Mouse (Mus musculus): ENCODE data around the gene Mrpl30. TPM values are rescaled to one million over a fixed set of nuclear protein-coding genes. Genes with fewer than 3 reads are reported as not detected.
A peak's percentile ranks its signal among the peaks of the same experiment; 100 is the strongest.

Mrpl30 gene
- total and polyA plus RNA-seq, 2 experiments from 2014 or later = 156 to 478 TPM

- H3K4me3 ChIP-seq (ENCODE audit: low read depth, low read length) = peak within 1 kb of the TSS; percentile 58
- no peak for ATAC-seq (ENCODE audit: insufficient read depth, low read depth)
- no peak for DNase-seq (ENCODE audit: low spot score)
- no peaks in the 10 kb centered on the region for H3K36me3 ChIP-seq (replicated peaks; ENCODE audit: control insufficient read depth, insufficient read depth, low read length)
- WGBS = 82% methylated on average over 6 of the region's 6 CpGs
- H3K27ac ChIP-seq (ENCODE audit: low read depth) = peak within 1 kb of the TSS; percentile 92
- TF ChIP-seq CTCF (IDR thresholded peaks at IDR 0.05; ENCODE audit: low read depth) = no peak
- no peak for TF ChIP-seq EP300 (IDR thresholded peaks at IDR 0.05; ENCODE audit: low read depth)
- no peaks in the 10 kb centered on the region for H3K9me3 ChIP-seq (replicated peaks; ENCODE audit: control insufficient read depth, low read length)
- H3K27me3 ChIP-seq (ENCODE audit: control insufficient read depth, insufficient read depth, low read length) = no peaks in the 10 kb centered on the region
- H3K9ac ChIP-seq (replicated peaks; ENCODE audit: low read depth, low read length) = peak within 1 kb of the TSS; percentile 59
- peaks cover 6% of the 10 kb centered on the region; the same call in 1 of the 2 replicates for H3K4me1 ChIP-seq (ENCODE audit: control insufficient read depth, insufficient read depth)
- H3K4me2 ChIP-seq (ENCODE audit: low read depth, low read length) = peak within 1 kb of the TSS; percentile 91
Measured at GRCm38 (mm10) chr1:37866286-37866685, 24.0 kb upstream of the Mrpl30 start, which contains the start of gene Tsga10. TSS of gene Tsga10 (minus strand) at chr1:37866429.

GRCm38 (mm10) chr1:37867056-37867455 lies 23.2 kb upstream of the Mrpl30 start:
- H3K9me3 ChIP-seq (replicated peaks; ENCODE audit: control insufficient read depth, low read length) = no peaks in the 10 kb centered on the region
- no peak overlapping the region for H3K4me2 ChIP-seq (ENCODE audit: low read depth, low read length)
- H3K4me1 ChIP-seq (ENCODE audit: control insufficient read depth, insufficient read depth) = peaks cover 11% of the 10 kb centered on the region; the same call in 1 of the 2 replicates
- 67% methylated on average over 1 of the region's 1 CpGs for WGBS
- TF ChIP-seq CTCF (IDR thresholded peaks at IDR 0.05; ENCODE audit: low read depth) (peak; percentile 63), EP300 (IDR thresholded peaks at IDR 0.05; ENCODE audit: low read depth) (no peak)
- no peak overlapping the region for H3K9ac ChIP-seq (replicated peaks; ENCODE audit: low read depth, low read length)
- ATAC-seq (ENCODE audit: insufficient read depth, low read depth) (no peak), DNase-seq (ENCODE audit: low spot score) (peak; percentile 8)
- no peaks in the 10 kb centered on the region for H3K36me3 ChIP-seq (replicated peaks; ENCODE audit: control insufficient read depth, insufficient read depth, low read length)
- no peak overlapping the region for H3K4me3 ChIP-seq (ENCODE audit: low read depth, low read length)
- H3K27me3 ChIP-seq (ENCODE audit: control insufficient read depth, insufficient read depth, low read length) = no peaks in the 10 kb centered on the region
- no peak overlapping the region for H3K27ac ChIP-seq (ENCODE audit: low read depth)

DNA sequence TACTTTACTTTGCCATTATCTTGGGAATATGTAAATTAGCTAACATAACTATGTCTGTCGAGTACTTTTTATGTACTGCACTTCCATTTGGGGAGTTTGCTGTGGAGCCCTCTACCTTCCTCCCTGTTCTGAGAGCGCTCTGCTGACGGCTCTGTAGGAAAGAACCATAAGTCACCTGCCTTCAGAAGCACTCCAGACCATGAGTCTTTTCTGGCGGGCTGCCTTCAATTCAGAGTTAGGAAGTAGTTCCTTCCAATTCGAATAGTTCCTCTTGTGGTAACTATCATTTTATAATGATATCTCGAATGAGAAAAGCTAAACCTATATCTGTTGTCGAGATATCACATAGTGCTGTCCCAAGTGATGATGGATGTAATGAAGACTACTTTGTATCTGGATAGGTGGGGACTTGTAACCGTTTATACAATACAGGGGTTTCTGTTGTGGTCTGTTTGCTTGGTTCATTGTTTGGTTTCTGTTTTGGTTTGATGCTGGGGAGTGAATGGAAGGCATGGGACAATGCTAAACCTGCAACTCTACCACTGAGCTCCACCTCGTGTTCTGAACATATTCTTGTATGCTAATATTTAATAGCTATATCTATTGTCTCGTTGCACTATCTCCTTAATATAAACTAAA lies 22.5 kb upstream of the Mrpl30 start:
- Histone ChIP-seq H3K4me3 (ENCODE audit: low read depth, low read length) (no peak overlapping the region), H3K9me3 (replicated peaks; ENCODE audit: control insufficient read depth, low read length) (no peaks in the 10 kb centered on the region), H3K9ac (replicated peaks; ENCODE audit: low read depth, low read length) (no peak overlapping the region), H3K4me1 (ENCODE audit: control insufficient read depth, insufficient read depth) (peaks cover 11% of the 10 kb centered on the region; the same call in 1 of the 2 replicates), H3K4me2 (ENCODE audit: low read depth, low read length) (no peak overlapping the region), H3K36me3 (replicated peaks; ENCODE audit: control insufficient read depth, insufficient read depth, low read length) (no peaks in the 10 kb centered on the region), H3K27ac (ENCODE audit: low read depth) (no peak overlapping the region), H3K27me3 (ENCODE audit: control insufficient read depth, insufficient read depth, low read length) (no peaks in the 10 kb centered on the region)
- 58% methylated on average over 10 of the region's 10 CpGs for WGBS
- DNase-seq (ENCODE audit: low spot score) (no peak), ATAC-seq (ENCODE audit: insufficient read depth, low read depth) (no peak)
- no peak for TF ChIP-seq CTCF (IDR thresholded peaks at IDR 0.05; ENCODE audit: low read depth)

- Histone ChIP-seq H3K27ac (ENCODE audit: low read depth) (no peak overlapping the region), H3K9me3 (replicated peaks; ENCODE audit: control insufficient read depth, low read length) (no peaks in the 10 kb centered on the region), H3K4me3 (ENCODE audit: low read depth, low read length) (no peak overlapping the region), H3K4me1 (ENCODE audit: control insufficient read depth, insufficient read depth) (peaks cover 15% of the 10 kb centered on the region), H3K9ac (replicated peaks; ENCODE audit: low read depth, low read length) (no peak overlapping the region), H3K27me3 (ENCODE audit: control insufficient read depth, insufficient read depth, low read length) (no peaks in the 10 kb centered on the region), H3K4me2 (ENCODE audit: low read depth, low read length) (no peak overlapping the region), H3K36me3 (replicated peaks; ENCODE audit: control insufficient read depth, insufficient read depth, low read length) (no peaks in the 10 kb centered on the region)
- ATAC-seq (ENCODE audit: insufficient read depth, low read depth) (no peak), DNase-seq (ENCODE audit: low spot score) (no peak)
- WGBS = 51% methylated on average over 10 of the region's 10 CpGs
- no peak for TF ChIP-seq CTCF (IDR thresholded peaks at IDR 0.05; ENCODE audit: low read depth)
- TF ChIP-seq EP300 (IDR thresholded peaks at IDR 0.05; ENCODE audit: low read depth) = no peak
Measured at GRCm38 (mm10) chr1:37868640-37869039, 21.6 kb upstream of the Mrpl30 start.

DNA sequence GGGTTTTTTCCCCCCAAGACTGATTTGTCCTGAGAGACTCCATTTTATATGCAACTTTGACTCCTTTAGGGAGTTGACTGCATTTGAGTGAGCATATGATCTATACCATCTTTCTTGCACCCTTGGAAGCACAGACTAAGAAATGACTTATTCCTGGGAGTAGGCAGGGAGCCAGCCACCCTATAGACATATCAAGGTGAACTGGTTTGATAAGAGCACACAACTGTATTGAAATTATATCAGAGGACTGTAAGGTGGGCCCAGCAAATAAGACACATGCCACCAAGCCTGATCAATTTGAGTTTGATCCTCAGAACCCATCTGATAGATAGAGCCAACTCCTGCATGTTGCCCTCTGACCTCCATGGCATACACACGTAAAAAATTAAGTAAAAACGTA lies 20.9 kb upstream of the Mrpl30 start:
- Histone ChIP-seq H3K9me3 (replicated peaks; ENCODE audit: control insufficient read depth, low read length) (no peaks in the 10 kb centered on the region), H3K27me3 (ENCODE audit: control insufficient read depth, insufficient read depth, low read length) (no peaks in the 10 kb centered on the region), H3K4me3 (ENCODE audit: low read depth, low read length) (no peak overlapping the region), H3K9ac (replicated peaks; ENCODE audit: low read depth, low read length) (no peak overlapping the region), H3K4me2 (ENCODE audit: low read depth, low read length) (no peak overlapping the region), H3K27ac (ENCODE audit: low read depth) (no peak overlapping the region), H3K36me3 (replicated peaks; ENCODE audit: control insufficient read depth, insufficient read depth, low read length) (no peaks in the 10 kb centered on the region), H3K4me1 (ENCODE audit: control insufficient read depth, insufficient read depth) (peaks cover 15% of the 10 kb centered on the region)
- DNase-seq (ENCODE audit: low spot score) = no peak
- no peak for ATAC-seq (ENCODE audit: insufficient read depth, low read depth)
- WGBS = 57% methylated on average over 2 of the region's 2 CpGs
- TF ChIP-seq CTCF (IDR thresholded peaks at IDR 0.05; ENCODE audit: low read depth) (no peak), EP300 (IDR thresholded peaks at IDR 0.05; ENCODE audit: low read depth) (no peak)

DNA sequence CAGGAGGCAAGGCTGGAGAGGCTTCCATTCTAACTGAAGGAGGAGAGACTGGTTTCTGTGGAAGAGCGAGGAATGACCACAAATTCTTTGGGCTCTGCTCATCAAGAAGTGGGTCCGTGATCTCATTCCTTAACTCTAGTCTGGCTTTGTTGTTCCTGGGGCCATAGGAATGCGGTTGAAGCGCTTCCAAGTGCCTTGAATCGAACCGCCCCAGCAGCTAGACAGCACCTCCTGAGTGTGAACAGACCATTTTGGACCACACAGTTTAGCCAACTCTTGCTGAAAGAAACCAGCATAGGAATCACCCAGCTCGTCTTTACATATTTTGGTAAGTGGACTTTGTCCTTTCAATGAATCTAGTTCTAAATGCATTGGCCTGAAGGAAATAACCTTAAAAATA lies 18.6 kb upstream of the Mrpl30 start, which contains the start of gene Lipt1:
Gene Lipt1, plus strand, starts transcription at position 35 of the 400 bp plus-strand sequence.
- H3K27me3 ChIP-seq (ENCODE audit: control insufficient read depth, insufficient read depth, low read length) = no peaks in the 10 kb centered on the region
- H3K4me1 ChIP-seq (ENCODE audit: control insufficient read depth, insufficient read depth) = peaks cover 9% of the 10 kb centered on the region
- H3K27ac ChIP-seq (ENCODE audit: low read depth) = peak within 1 kb of the TSS; percentile 87
- H3K36me3 ChIP-seq (replicated peaks; ENCODE audit: control insufficient read depth, insufficient read depth, low read length) = peaks cover 21% of the 10 kb centered on the region
- ATAC-seq (ENCODE audit: insufficient read depth, low read depth) (peak; percentile 77), DNase-seq (ENCODE audit: low spot score) (peak; percentile 48)
- 4% methylated on average over 7 of the region's 7 CpGs for WGBS
- peak within 1 kb of the TSS; percentile 77 for H3K4me2 ChIP-seq (ENCODE audit: low read depth, low read length)
- peak within 1 kb of the TSS; percentile 44; the same call in 1 of the 2 replicates for H3K9ac ChIP-seq (replicated peaks; ENCODE audit: low read depth, low read length)
- H3K9me3 ChIP-seq (replicated peaks; ENCODE audit: control insufficient read depth, low read length) = no peaks in the 10 kb centered on the region
- peak within 1 kb of the TSS; percentile 57 for H3K4me3 ChIP-seq (ENCODE audit: low read depth, low read length)
- TF ChIP-seq CTCF (IDR thresholded peaks at IDR 0.05; ENCODE audit: low read depth) (no peak), EP300 (IDR thresholded peaks at IDR 0.05; ENCODE audit: low read depth) (no peak)
